Mouse (Mus musculus): ENCODE data around the gene Hvcn1.

DNA sequence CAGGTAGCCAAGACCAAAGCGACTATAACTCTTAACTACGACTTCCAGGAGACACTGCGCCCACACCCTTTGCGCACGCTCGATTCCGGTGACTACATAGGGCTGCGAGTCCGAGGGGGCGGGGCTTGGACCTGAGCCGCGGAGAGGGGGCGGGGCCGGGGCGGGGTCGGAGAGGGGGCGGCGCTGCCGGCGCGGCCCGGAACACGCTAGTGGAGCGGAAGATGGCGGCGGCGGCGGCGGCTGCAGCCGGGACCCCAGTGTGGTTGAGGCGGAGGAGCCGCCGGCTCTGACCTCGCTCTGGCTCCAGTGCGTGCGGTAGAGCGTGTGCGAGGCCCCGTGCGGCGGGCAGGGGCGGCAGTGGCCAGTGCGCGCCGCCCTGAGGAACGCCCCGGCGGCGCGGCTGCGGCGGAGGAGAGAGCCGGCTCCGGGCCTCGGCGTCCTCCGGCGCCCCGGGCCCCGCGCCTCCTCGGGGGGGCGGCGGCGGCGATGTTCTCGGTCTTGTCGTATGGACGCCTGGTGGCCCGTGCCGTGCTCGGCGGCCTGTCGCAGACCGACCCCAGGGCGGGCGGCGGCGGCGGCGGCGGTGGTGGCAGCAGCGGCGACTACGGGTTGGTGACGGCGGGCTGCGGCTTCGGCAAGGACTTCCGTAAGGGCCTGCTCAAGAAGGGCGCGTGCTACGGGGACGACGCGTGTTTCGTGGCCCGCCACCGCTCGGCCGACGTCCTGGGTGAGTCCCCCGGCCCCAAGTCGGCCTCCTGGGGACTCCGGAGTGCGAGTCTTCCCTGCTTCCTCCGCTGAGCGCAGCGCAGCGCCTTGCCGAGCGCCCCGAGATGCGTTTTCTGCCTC lies 77.8 kb downstream of the Hvcn1 start, which contains the start of gene Pptc7:
- peak; percentile 46; the same call in 1 of the 2 replicates for TF ChIP-seq POLR2A (IDR thresholded peaks at IDR 0.05; ENCODE audit: borderline replicate concordance, control insufficient read depth, low read depth, low read length)
- TF ChIP-seq CTCF (IDR thresholded peaks at IDR 0.05; ENCODE audit: control insufficient read depth, insufficient read depth, low read length): no peak
